Mouse (Mus musculus): ENCODE results near the gene Zbtb9. TPM values are rescaled to one million over a fixed set of nuclear protein-coding genes. Genes with fewer than 3 reads are reported as not detected.

Gene Zbtb9
- polyA plus RNA-seq, 1 experiment from 2014 or later: 9.2 TPM

DNA sequence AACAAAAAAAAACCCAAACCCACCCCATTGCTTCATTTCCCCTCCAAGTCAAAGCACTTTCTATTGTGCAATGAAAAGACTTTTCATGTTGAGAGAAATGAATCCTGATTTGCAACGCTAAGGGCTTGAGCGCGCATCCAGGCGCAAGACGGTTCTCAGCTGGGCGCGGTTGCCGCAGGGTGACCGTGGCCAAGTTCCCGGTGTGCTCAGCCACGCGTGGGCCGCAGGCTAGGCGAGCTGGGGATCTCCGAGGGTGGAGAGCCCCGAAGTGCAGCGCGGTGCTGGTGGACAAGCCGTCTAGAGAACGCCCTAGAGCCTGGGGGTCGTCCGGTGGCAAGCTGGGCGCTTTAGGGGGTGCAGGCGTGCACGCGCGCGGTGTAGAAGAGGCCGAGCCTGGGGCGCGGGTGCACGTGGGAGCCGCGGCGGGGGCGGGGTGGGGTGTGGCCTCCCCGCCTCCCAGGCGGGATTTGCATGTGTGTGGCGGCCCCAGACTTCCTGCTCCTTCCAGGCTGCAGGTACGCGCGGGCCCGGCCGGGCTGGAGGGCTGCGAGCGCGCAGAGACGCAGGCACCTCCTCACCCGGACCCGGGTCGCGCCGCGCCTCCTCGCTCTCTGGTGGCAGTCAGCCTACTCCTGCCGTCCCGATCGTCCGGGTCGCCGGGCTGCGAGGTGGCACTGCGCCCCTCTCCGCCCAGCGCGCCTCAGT is 84.0 kb downstream of the Zbtb9 start, which contains the start of gene Itpr3:
TSS of gene Itpr3 (plus strand) at position 493 of the 705 bp plus-strand sequence.
- Histone ChIP-seq H3K4me3 (peak within 1 kb of the TSS; percentile 58), H3K9me3 (replicated peaks) (no peaks in the 10 kb centered on the region), H3K4me1 (peaks cover 30% of the 10 kb centered on the region), H3K27me3 (replicated peaks) (peaks cover 52% of the 10 kb centered on the region), H3K9ac (peak within 1 kb of the TSS; percentile 44), H3K4me2 (peak within 1 kb of the TSS; percentile 69), H3K27ac (peak within 1 kb of the TSS; percentile 57; the same call in 1 of the 2 replicates), H3K36me3 (no peaks in the 10 kb centered on the region)
- peak; percentile 57 for ATAC-seq
- under 1% methylated on average over 66 of the region's 66 CpGs for WGBS (ENCODE audit: insufficient replicate concordance)

DNA sequence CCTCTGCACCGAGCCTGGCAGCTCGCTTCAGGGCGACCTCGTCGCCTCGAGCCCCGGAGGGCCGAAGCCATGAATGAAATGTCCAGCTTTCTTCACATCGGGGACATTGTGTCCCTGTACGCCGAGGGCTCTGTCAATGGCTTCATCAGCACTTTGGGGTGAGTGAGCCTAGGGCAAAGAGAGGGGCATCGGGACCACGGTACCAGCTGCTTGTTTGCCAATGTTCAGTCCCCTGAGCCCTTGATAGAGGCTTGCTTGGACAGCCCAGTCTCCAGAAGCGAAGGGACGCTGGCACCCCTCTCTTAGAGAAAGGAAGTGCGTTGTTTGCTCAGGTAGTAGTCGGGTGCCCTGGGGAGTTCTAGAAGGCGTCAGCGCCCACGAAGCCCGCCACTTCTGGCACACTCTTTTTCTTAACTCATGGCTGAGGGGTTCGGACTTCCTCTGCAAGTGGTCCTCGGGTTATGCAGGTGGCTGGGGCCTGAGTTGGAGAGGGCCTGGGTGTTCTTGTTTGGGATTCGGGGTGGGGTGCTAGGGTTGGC is 84.6 kb downstream of the Zbtb9 start:
- H3K27me3 ChIP-seq (replicated peaks): peaks cover 52% of the 10 kb centered on the region
- H3K36me3 ChIP-seq: no peaks in the 10 kb centered on the region
- H3K4me2 ChIP-seq: peak overlapping the region; percentile 69
- H3K9me3 ChIP-seq (replicated peaks): no peaks in the 10 kb centered on the region
- peaks cover 28% of the 10 kb centered on the region for H3K4me1 ChIP-seq
- no peak overlapping the region for H3K27ac ChIP-seq
- H3K9ac ChIP-seq: peak overlapping the region; percentile 44
- ATAC-seq: no peak
- 4% methylated on average over 24 of the region's 24 CpGs for WGBS (ENCODE audit: insufficient replicate concordance)
- peak overlapping the region; percentile 58 for H3K4me3 ChIP-seq

Small RNA genes lying within 50 kb of the gene (microRNA-seq; reads per million reads assigned to microRNA genes)
- gene Mir3083 (not detected), gene Mir6968 (1.4 reads per million)

Other genes starting within 250 kb of the Zbtb9 start
- 28.3 and 31.0 TPM in 2 replicates for gene Bnip1, start 192.1 kb upstream of the Zbtb9 start, polyA plus RNA-seq (2016; fragmentation: Nextera tagmentation; extraction: Ambion mirVana)
- gene Nkx2-5, start 128.2 kb upstream of the Zbtb9 start, polyA plus RNA-seq (2016; fragmentation: Nextera tagmentation; extraction: Ambion mirVana): 0.13 and 0.19 TPM in 2 replicates
- gene Kifc5b, start 56.1 kb upstream of the Zbtb9 start, polyA plus RNA-seq (2016; fragmentation: Nextera tagmentation; extraction: Ambion mirVana): 6.6 and 8.1 TPM in 2 replicates
- gene Phf1, start 40.1 kb upstream of the Zbtb9 start, polyA plus RNA-seq (2016; fragmentation: Nextera tagmentation; extraction: Ambion mirVana): 2.7 TPM in 2 replicates
- gene Cuta, start 33.6 kb upstream of the Zbtb9 start, polyA plus RNA-seq (2016; fragmentation: Nextera tagmentation; extraction: Ambion mirVana): 119 and 129 TPM in 2 replicates
- 0.29 and 0.36 TPM in 2 replicates for gene Syngap1, start 31.9 kb upstream of the Zbtb9 start, polyA plus RNA-seq (2016; fragmentation: Nextera tagmentation; extraction: Ambion mirVana)
- gene Bak1, start 55.8 kb downstream of the Zbtb9 start, polyA plus RNA-seq (2016; fragmentation: Nextera tagmentation; extraction: Ambion mirVana): 2.7 and 3.2 TPM in 2 replicates
- 1.2 and 1.3 TPM in 2 replicates for gene Itpr3, start 84.1 kb downstream of the Zbtb9 start, polyA plus RNA-seq (2016; fragmentation: Nextera tagmentation; extraction: Ambion mirVana)
- 254 and 262 TPM in 2 replicates for gene Uqcc2, start 160.7 kb downstream of the Zbtb9 start, polyA plus RNA-seq (2016; fragmentation: Nextera tagmentation; extraction: Ambion mirVana)
- gene Ip6k3, start 194.6 kb downstream of the Zbtb9 start, polyA plus RNA-seq (2016; fragmentation: Nextera tagmentation; extraction: Ambion mirVana): 0.13 TPM in 1 of 2 replicates, not detected in the other
- 13.1 and 13.9 TPM in 2 replicates for gene Lemd2, start 231.3 kb downstream of the Zbtb9 start, polyA plus RNA-seq (2016; fragmentation: Nextera tagmentation; extraction: Ambion mirVana)

Measured in liver, embryonic 12.5 days (tissue).